Mouse (Mus musculus) limb, embryonic 15.5 days (tissue): ENCODE results near the gene Clec4b2. TPM values are rescaled to one million over a fixed set of nuclear protein-coding genes. Genes with fewer than 3 reads are reported as not detected.
"Not testable (repeated sequence)": the region's sequence is repeated elsewhere in the genome, so short reads cannot be mapped to it uniquely, and the experiment has no call there.

Experiments
- ATAC-seq: fragments of 200-750 bp; cut with Nextera tagmentation; 2 replicates; pipeline ENCODE4 v1.8.0; 2017; ENCODE audit warnings: low read depth, moderate TSS enrichment; ENCODE audit not compliant: insufficient number of reproducible peaks, low FRiP score, low TSS enrichment
- H3K27ac ChIP-seq: fragments of 300-500 bp; sonication (generic); 2 replicates; pipeline ENCODE4 v1.5.1; 2015; ENCODE audit warnings: moderate library complexity, mild to moderate bottlenecking, inconsistent platforms
- H3K27me3 ChIP-seq: fragments of 300-500 bp; sonication (generic); 2 replicates; pipeline ENCODE4 v1.6.1; 2015; ENCODE audit warnings: inconsistent platforms
- H3K36me3 ChIP-seq: fragments of 300-500 bp; sonication (generic); 2 replicates; pipeline ENCODE4 v1.6.1; 2015; ENCODE audit warnings: inconsistent platforms
- H3K4me1 ChIP-seq: fragments of 300-500 bp; sonication (generic); 2 replicates; pipeline ENCODE4 v1.6.1; 2015; ENCODE audit warnings: inconsistent platforms
- H3K4me2 ChIP-seq: fragments of 300-500 bp; sonication (generic); 2 replicates; pipeline ENCODE4 v1.6.1; 2015; ENCODE audit warnings: mild to moderate bottlenecking, inconsistent platforms
- H3K4me3 ChIP-seq: fragments of 300-500 bp; sonication (generic); 2 replicates; pipeline ENCODE4 v1.5.1; 2015; ENCODE audit warnings: mild to moderate bottlenecking, inconsistent platforms
- H3K9ac ChIP-seq: fragments of 300-500 bp; sonication (generic); 2 replicates; pipeline ENCODE4 v1.6.1; 2015; ENCODE audit warnings: inconsistent platforms
- H3K9me3 ChIP-seq: fragments of 300-500 bp; sonication (generic); 2 replicates; pipeline ENCODE4 v1.6.1; 2016; ENCODE audit warnings: inconsistent platforms
- WGBS: fragments of 180-500 bp; shearing (Covaris S2); methylation state at CpG from one replicate; pipeline ENCODE4 v1.1.7; 2015; 5-methylcytosine and 5-hydroxymethylcytosine counted together
- polyA plus RNA-seq: library from polyadenylated mRNA; unstranded; fragments of >200 nt; fragmentation: Nextera tagmentation; extraction: Ambion mirVana; gene quantifications from 2 replicates; pipeline ENCODE4 v1.2.1, GENCODE M21; 2015

Clec4b2 gene
- polyA plus RNA-seq: not detected in 2 replicates

GRCm38 (mm10) chr6:123172593-123172992 is at the start of gene Clec4b2:
Gene Clec4b2, plus strand, starts transcription at chr6:123172893.
- ATAC-seq: no peak
- Histone ChIP-seq H3K9ac (no peak within 1 kb of the TSS), H3K27me3 (no peaks in the 10 kb centered on the region), H3K9me3 (no peaks in the 10 kb centered on the region), H3K27ac (no peak within 1 kb of the TSS), H3K36me3 (no peaks in the 10 kb centered on the region), H3K4me1 (no peaks in the 10 kb centered on the region), H3K4me3 (no peak within 1 kb of the TSS), H3K4me2 (no peak within 1 kb of the TSS)
- 86% methylated on average over 4 of the region's 4 CpGs for WGBS

- 74% methylated on average over 3 of the region's 3 CpGs for WGBS
- no peak for ATAC-seq
- no peak overlapping the region for H3K4me3 ChIP-seq
These were observed 49.5 kb upstream of the Clec4b2 start for GRCm38 (mm10) chr6:123123195-123123594.

GRCm38 (mm10) chr6:123127173-123127572 is 45.5 kb upstream of the Clec4b2 start:
- H3K36me3 ChIP-seq: no peaks in the 10 kb centered on the region
- H3K4me2 ChIP-seq: no peak overlapping the region
- ATAC-seq: no peak
- H3K4me1 ChIP-seq: no peaks in the 10 kb centered on the region
- no peak overlapping the region for H3K4me3 ChIP-seq
- no peaks in the 10 kb centered on the region for H3K9me3 ChIP-seq
- no peak overlapping the region for H3K9ac ChIP-seq
- no peaks in the 10 kb centered on the region for H3K27me3 ChIP-seq
- WGBS: 58% methylated on average over 1 of the region's 1 CpGs
- H3K27ac ChIP-seq: no peak overlapping the region

More at GRCm38 (mm10) chr6:123123195-123123594, 49.5 kb upstream of the Clec4b2 start:
- Histone ChIP-seq H3K4me2 (no peak overlapping the region), H3K9me3 (no peaks in the 10 kb centered on the region), H3K27ac (no peak overlapping the region), H3K9ac (no peak overlapping the region), H3K4me1 (no peaks in the 10 kb centered on the region), H3K27me3 (no peaks in the 10 kb centered on the region), H3K36me3 (no peaks in the 10 kb centered on the region)

GRCm38 (mm10) chr6:123137766-123138526 is 34.7 kb upstream of the Clec4b2 start:
- not testable (repeated sequence) for H3K9ac ChIP-seq, ATAC-seq, H3K27ac ChIP-seq, H3K4me2 ChIP-seq, H3K4me3 ChIP-seq, H3K27me3 ChIP-seq, H3K4me1 ChIP-seq, H3K36me3 ChIP-seq, H3K9me3 ChIP-seq
- WGBS: 68% methylated on average over 29 of the region's 29 CpGs

DNA sequence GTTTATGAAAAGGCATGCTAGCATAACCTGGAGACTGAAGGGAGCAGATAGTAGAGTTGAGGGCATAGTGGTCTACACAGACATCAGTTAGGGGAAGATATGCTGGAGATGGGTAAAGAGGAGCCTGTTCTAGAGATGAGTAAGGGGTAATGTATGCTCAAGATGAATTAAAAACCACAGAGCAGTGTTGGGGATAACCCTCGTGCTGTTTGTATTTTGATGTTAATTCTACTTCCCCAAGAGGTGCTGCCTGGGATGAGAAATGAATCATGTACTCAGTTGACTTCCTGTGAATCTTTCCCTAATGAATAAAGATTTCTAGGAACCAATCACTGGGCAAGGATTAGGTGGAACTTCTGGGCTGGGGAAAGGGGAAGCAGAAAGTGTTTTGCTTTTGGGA is 2.6 kb upstream of the Clec4b2 start:
- H3K27ac ChIP-seq: no peak overlapping the region
- H3K4me3 ChIP-seq: no peak overlapping the region
- no peaks in the 10 kb centered on the region for H3K9me3 ChIP-seq
- WGBS: 46% methylated on average over 1 of the region's 1 CpGs
- H3K27me3 ChIP-seq: no peaks in the 10 kb centered on the region
- no peak overlapping the region for H3K9ac ChIP-seq
- no peaks in the 10 kb centered on the region for H3K4me1 ChIP-seq
- H3K4me2 ChIP-seq: no peak overlapping the region
- no peaks in the 10 kb centered on the region for H3K36me3 ChIP-seq
- no peak for ATAC-seq

DNA sequence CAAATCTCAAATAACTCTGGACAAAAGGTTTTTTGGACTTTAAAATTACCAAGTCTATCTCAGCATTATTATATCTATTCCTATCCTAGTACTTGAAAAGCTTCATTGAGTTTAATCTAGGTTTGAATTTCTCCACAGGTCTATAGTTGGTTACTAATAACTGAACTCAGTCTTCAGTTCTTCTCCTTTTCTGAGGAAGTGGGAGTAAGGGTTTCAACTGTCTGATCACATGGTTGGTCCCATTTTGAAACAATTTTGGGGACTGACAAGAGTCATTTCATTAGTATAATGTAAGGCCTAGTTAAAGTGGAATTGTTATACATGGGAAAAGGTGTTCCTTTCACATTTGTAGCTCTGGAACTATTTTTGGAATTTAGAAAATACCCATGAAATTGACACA is 1.7 kb upstream of the Clec4b2 start:
- no peak for ATAC-seq
- Histone ChIP-seq H3K27ac (no peak overlapping the region), H3K4me1 (no peaks in the 10 kb centered on the region), H3K27me3 (no peaks in the 10 kb centered on the region), H3K4me2 (no peak overlapping the region), H3K9me3 (no peaks in the 10 kb centered on the region), H3K36me3 (no peaks in the 10 kb centered on the region), H3K4me3 (no peak overlapping the region), H3K9ac (no peak overlapping the region)

DNA sequence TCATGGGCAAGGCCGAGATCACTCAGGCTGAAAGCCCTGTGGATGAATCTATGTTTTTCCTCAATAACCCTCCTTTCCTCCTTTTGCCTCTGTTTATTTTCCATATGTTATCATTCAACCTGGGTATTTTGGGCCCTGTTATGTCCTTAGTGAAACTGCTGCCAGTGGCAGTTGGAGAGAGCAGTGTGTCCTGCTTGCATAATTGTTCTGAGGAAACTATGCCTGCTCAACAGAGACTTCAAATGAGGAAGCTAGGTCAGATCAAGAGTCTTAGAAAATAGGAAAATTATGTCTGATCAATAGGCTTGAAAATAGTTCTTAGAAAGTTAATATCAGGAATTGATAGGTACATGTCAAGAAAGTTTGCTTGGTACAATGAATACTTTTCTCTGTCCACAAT is 2.9 kb downstream of the Clec4b2 start:
- no peaks in the 10 kb centered on the region for H3K36me3 ChIP-seq
- no peak overlapping the region for H3K27ac ChIP-seq
- H3K4me2 ChIP-seq: no peak overlapping the region
- 73% methylated on average over 1 of the region's 1 CpGs for WGBS
- H3K9ac ChIP-seq: no peak overlapping the region
- H3K9me3 ChIP-seq: no peaks in the 10 kb centered on the region
- H3K4me3 ChIP-seq: no peak overlapping the region
- H3K4me1 ChIP-seq: no peaks in the 10 kb centered on the region
- ATAC-seq: no peak
- no peaks in the 10 kb centered on the region for H3K27me3 ChIP-seq

GRCm38 (mm10) chr6:123184862-123185261 is 12.2 kb downstream of the Clec4b2 start:
- not testable (repeated sequence) for H3K36me3 ChIP-seq, ATAC-seq, H3K27ac ChIP-seq, H3K4me2 ChIP-seq, H3K4me3 ChIP-seq, H3K9me3 ChIP-seq, H3K9ac ChIP-seq, H3K4me1 ChIP-seq, H3K27me3 ChIP-seq
- WGBS: 72% methylated on average over 2 of the region's 2 CpGs

DNA sequence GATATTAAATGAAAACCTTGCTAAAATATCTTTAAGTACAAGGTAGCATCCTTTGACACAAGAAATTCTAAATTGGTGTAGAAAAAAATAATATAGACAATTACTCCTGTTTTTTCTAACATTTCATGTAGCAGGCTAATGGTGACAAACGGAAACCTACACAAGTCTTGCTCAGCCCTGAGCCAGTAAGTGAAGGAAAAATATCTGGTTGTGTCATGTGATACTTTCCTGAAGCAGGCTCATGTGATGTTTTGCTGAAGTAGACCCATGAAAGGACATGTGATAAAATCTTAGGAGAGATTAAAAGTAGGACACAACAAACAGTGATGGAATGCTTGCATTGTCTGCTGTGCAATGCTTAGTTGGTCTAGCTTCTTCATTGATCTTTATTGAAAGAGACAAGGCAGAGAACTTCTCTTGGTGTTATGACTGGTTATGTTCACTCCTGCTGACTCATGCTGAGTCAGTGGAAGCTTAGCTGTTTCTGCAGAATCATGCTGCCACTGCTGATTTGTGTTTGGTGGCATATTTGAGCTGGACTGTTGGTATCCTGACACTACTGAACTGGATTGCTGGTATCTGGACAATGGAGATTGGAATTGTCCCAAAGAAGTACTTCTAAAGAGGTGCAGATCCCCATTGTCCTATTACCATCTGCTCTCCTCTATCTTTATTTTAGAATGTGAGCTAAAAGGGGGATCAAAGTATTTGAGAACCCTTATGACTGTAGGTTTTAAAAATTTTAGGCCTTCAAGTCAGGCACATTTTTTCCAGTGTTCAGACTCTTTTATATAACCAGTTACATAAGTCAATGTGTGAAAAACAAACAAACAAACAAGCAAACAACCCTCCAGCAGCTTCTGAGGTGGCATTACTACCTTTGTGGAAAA is 34.7 kb downstream of the Clec4b2 start:
- Histone ChIP-seq H3K36me3 (no peaks in the 10 kb centered on the region), H3K4me1 (no peaks in the 10 kb centered on the region), H3K27ac (no peak overlapping the region), H3K4me3 (no peak overlapping the region), H3K27me3 (no peaks in the 10 kb centered on the region), H3K4me2 (no peak overlapping the region), H3K9me3 (no peaks in the 10 kb centered on the region), H3K9ac (no peak overlapping the region)
- WGBS: 79% methylated on average over 1 of the region's 1 CpGs
- ATAC-seq: no peak

- not testable (repeated sequence) for H3K4me1 ChIP-seq, H3K9me3 ChIP-seq, H3K4me2 ChIP-seq, H3K4me3 ChIP-seq, H3K27ac ChIP-seq, ATAC-seq, H3K36me3 ChIP-seq, H3K27me3 ChIP-seq, H3K9ac ChIP-seq
These were observed 35.4 kb downstream of the Clec4b2 start for GRCm38 (mm10) chr6:123208077-123208439.

GRCm38 (mm10) chr6:123211726-123212125 is 39.0 kb downstream of the Clec4b2 start:
- H3K9me3 ChIP-seq: no peaks in the 10 kb centered on the region
- H3K4me1 ChIP-seq: no peaks in the 10 kb centered on the region
- no peak for ATAC-seq
- no peak overlapping the region for H3K27ac ChIP-seq
- no peak overlapping the region for H3K4me3 ChIP-seq
- H3K27me3 ChIP-seq: no peaks in the 10 kb centered on the region
- H3K4me2 ChIP-seq: no peak overlapping the region
- WGBS: 56% methylated on average over 1 of the region's 1 CpGs
- no peaks in the 10 kb centered on the region for H3K36me3 ChIP-seq
- no peak overlapping the region for H3K9ac ChIP-seq

DNA sequence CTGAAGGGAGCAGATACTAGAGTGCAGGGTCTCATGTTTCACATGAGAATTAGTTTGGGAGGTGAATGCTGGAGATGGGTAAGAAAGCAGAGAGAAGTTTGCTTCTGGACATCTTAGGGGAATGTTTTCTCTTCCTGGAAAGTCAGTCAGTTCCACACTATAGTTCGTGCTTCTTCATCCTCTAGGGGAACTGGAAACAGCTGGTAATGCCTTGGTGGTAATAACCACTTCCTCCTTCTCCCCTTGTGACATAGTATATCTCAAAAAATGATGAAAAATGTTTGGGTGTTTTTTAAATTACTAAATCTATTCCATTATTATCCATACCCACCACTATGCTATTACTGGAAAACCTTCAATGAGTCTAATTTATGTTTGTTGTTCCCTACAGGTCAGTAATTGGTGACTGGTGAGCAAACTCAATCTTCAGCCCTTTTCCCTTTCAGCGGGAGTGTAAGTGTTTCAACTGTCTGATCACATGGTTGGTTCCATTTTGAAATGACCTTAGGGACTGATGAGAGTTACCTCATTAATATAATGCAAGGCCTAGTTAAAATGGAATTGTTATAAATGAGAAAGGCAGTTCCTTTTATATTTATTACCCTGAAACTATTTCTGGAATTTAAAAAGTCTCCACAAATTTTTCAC is 55.0 kb downstream of the Clec4b2 start:
- no peak for ATAC-seq
- WGBS: 59% methylated on average over 2 of the region's 2 CpGs
- H3K4me3 ChIP-seq: no peak overlapping the region
- H3K4me2 ChIP-seq: no peak overlapping the region
- H3K4me1 ChIP-seq: no peaks in the 10 kb centered on the region
- H3K9me3 ChIP-seq: no peaks in the 10 kb centered on the region
- H3K9ac ChIP-seq: no peak overlapping the region
- no peaks in the 10 kb centered on the region for H3K36me3 ChIP-seq
- H3K27me3 ChIP-seq: no peaks in the 10 kb centered on the region
- no peak overlapping the region for H3K27ac ChIP-seq
